Mouse (Mus musculus) heart, adult 9 months (tissue): ENCODE results near the gene Zbtb40.

ENCODE experiments used
- DNase-seq, 2 experiments: peaks; one replicate each; pipeline ENCODE4 v3.0.0; 2022; ENCODE audit warnings: low spot score in 2 of 2

The Zbtb40 gene

DNA sequence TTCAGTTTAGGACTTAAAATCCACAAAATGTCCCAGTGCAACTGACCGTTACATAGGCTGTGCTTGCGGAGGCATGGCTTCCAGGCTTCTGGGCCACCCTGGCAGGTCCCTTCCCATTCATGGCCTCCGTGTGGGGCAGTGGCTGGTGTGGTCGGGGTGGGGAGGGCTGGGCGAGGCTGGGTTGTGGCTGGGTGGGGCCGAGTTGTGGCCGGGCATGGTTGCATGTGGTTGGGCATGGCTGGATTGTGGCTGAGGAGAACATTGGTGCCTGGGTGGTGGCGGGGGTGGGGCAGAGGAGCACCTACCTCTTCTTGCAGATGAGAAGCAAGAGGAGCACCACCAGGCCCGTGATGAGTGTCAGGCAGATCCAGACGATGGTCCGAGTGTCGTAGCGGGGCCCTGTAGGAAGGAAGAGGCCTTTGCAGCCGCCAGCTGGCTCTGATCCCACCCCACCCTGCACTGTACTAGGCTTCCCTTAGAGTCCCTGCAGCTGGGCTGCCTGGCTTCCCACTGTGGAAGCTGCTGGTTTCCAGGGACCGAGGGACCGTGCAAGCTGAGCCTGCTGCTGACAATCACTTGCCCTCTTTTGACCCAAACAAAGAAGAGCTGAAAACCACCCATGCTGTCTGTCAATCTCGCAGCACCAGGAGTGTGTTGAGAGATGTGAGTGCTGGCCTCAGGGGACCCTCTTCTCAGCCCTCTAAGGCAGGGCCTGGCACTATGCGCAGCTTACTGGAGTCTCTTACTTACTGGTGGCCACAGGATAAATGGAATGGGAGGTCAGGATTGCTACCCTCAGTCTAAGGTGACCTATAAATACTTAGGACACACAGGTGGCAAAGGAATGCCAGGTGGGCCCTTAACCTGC lies 113.6 kb downstream of the Zbtb40 start:
- DNase-seq = no peak

GRCm38 (mm10) chr4:136930474-136930873 lies 118.1 kb downstream of the Zbtb40 start:
- no peak for DNase-seq
